Mouse (Mus musculus) ES-Bruce4 (cell line): ENCODE measurements around the gene Nsd1.

Source experiments
- CTCF ChIP-seq: IDR thresholded peaks from one replicate; pipeline ENCODE4 v1.8.1; 2011; ENCODE audit warnings: low read depth, low read length
- EP300 ChIP-seq: IDR thresholded peaks from 2 replicates; pipeline ENCODE4 v1.6.1; 2011; ENCODE audit warnings: low read depth, low read length; ENCODE audit not compliant: insufficient read depth
- POLR2A ChIP-seq: IDR thresholded peaks from one replicate; pipeline ENCODE4 v1.8.1; 2011; ENCODE audit warnings: low read length; ENCODE audit not compliant: insufficient read depth

- TF ChIP-seq POLR2A (no peak), CTCF (no peak), EP300 (no peak)
These were observed 102.5 kb downstream of the Nsd1 start for GRCm38 (mm10) chr13:55312028-55312630.
